Mouse (Mus musculus) thymus, postnatal 14 days (tissue): ENCODE data around the gene Stn1.

ENCODE experiments used
- DNase-seq: peaks from one replicate; pipeline ENCODE4 v3.0.0; 2021

The Stn1 gene

DNA sequence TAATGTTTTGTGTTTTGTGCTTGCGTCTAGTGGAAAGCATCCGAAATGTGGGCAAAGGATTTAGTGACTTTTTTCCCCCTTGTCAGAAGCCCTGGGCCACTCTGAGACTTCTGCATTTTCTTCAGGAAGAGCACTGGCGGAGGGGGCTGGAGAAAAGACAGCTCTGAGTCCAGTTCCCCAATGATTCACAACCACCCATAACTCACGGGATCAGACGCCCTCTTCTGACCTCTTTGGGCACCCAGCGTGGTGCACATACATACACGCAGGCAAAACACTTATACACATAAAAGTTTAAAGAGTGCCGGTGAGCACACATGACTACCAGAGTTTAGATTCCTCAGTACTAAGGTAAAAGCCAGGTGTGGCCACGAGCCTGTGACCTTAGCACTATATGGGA, 71.8 kb downstream of the Stn1 start:
- DNase-seq = no peak

DNA sequence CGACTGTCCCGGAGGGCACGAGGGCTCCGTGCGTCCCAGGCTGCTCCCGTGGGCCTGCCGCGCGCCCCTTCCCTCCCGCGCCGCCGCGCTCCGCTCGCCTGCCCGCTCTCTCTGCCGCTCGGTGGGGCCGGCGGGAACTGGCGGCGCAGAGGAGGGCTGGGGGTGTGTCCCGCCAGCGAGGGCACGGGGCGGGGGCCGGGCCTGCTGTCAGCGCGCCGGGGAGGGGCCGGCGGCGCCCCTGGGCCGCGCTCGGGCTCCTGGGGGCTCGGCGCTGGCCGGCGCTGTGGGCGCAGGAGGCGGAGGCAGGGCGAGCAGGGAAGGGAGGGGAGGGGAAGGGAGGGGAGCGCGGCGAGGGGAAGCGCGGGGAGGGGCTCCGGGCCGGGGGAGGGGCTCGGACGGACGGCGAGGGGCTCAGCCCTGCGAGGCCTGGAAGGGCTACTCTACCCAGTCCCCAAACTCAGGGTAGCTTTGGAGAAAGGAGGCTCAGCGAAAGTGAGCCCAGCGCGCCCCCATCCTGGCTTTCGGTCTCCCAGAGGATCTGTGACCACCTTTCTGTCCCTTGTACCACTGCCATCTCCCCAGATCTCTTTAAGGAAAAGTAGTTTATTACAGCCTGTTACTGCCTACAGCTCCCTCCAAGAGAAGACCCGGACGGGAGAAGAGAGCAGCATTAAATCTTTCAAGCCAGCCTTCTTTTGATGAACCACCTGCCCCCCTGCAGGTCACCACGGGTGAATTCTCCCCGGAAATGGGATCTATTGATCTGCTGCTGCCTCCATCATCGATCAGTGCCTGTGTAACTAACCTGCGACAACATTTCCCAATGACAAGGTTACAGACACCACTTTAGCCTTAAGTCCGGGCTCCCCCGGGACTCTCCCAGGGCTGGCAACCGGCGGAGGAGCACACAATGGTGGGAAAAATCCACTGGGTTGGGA, 72.7 kb downstream of the Stn1 start, which contains the start of gene Sh3pxd2a:
Gene Sh3pxd2a (minus strand): TSS at position 98 of the 938 bp plus-strand sequence.
- peak; percentile 76 for DNase-seq

GRCm38 (mm10) chr19:47463636-47464303, 73.5 kb downstream of the Stn1 start:
- peak; percentile 95 for DNase-seq

- DNase-seq = no peak
Observed at GRCm38 (mm10) chr19:47463206-47463605, 74.1 kb downstream of the Stn1 start.

- no peak for DNase-seq
Observed at GRCm38 (mm10) chr19:47462725-47463124, 74.6 kb downstream of the Stn1 start.

GRCm38 (mm10) chr19:47461838-47462237, 75.5 kb downstream of the Stn1 start:
- DNase-seq = no peak

GRCm38 (mm10) chr19:47461386-47461785, 75.9 kb downstream of the Stn1 start:
- DNase-seq = no peak

- DNase-seq = no peak
Observed at GRCm38 (mm10) chr19:47460120-47460960, 77.0 kb downstream of the Stn1 start.

- DNase-seq = no peak
Observed at GRCm38 (mm10) chr19:47459214-47459613, 78.1 kb downstream of the Stn1 start.

GRCm38 (mm10) chr19:47458504-47459161, 78.7 kb downstream of the Stn1 start:
- no peak for DNase-seq

DNA sequence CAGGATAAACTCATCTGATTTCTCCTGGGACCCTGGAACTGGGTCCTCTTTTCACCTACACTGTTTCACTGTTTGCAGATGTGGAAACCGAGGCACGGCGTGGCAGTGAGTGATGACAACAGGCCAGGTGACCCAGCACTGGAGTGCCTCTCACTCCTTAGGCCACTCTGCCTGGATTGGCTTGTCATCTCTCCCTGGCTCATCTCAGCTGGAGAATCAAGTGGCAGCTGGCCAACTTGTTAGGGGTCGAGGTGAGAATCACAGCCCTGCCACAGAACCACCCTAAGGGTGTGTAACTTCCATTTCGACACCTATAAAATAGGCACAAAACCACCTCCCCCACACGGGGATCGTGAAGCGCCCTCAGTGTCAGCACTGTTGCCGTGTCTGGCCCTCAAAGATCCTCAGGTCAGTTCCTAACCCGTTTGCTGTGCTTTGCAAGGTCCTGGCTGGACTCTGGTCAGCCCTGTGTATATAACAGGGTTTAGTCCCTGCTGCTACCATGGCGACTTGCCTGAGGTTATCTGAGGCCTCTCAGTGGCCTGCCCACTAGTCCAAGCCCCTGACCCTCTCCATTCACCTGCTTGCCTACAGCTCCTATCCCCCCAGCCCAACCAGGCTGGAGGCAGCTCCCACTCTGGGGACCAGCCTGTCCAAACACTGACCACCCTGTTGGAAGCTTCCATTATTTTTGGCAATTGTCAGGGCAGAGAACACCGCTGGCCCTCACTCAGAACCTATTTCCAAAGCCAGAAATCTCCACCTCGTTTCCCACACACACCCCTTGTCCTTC, 79.4 kb downstream of the Stn1 start:
- no peak for DNase-seq

- DNase-seq = no peak
Observed at GRCm38 (mm10) chr19:47456021-47456420, 81.3 kb downstream of the Stn1 start.

GRCm38 (mm10) chr19:47455001-47455755, 82.1 kb downstream of the Stn1 start:
- DNase-seq = no peak

- no peak for DNase-seq
Observed at GRCm38 (mm10) chr19:47454167-47455000, 82.9 kb downstream of the Stn1 start.

DNA sequence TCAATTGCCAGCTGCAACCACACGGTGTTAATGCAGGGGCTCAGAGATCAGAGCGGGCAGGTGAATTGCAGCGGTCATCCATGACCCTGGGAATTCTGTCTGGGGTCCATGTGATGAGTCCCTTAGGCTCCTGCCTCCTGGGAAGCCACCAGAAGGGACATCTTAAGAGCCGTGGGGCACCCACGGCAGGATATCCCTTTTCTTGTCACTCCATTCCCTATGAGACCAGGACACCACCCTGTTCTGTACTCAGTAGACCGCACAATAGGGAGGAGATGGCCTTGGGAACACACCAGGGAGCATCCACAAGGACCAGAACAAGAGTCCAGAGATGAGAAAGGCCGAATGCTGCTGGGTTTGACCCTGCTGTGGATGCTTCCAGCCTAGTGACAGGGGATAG, 84.0 kb downstream of the Stn1 start:
- no peak for DNase-seq

DNA sequence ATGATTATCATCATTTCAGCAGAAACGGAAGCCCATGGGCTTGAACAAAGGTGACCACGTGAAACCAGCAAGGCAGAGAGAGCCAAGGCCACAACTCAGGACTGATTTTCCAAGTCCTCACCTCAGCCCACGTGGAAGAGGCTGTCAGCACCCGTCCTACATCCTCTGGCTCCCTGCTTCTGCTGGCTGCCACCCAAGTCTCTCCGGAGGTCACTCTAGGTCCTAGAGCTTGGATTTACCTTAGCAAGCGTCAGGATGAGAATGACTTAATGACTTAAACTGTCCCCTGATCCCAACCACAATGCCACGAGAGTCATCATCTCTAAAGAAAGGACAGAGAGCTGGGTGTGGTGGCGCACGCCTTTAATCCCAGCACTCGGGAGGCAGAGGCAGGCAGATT, 84.6 kb downstream of the Stn1 start:
- DNase-seq = no peak

DNA sequence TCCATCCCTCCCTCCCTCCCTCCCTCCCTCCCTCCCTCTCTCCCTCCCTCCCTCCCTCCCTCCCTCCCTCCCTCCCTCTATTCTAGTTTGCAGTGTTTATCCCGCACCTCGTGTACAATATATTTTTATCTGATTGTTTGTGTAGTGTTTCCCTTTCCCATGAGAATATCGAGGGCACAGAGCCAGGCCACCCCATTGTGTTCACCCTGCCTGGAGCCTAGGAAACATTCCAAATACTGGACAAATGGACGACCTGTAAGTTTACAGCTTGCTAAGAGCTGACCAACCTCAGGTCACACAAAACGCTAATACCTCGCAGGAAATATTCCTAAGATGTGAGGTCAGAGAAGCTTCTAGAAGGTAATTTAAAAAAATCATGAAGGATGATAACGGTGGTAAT, 85.1 kb downstream of the Stn1 start:
- no peak for DNase-seq

- no peak for DNase-seq
Observed at GRCm38 (mm10) chr19:47451476-47452113, 85.7 kb downstream of the Stn1 start.
